23 mouse cellular contexts compared by ENCODE assay signal in the genomic region with DNA sequence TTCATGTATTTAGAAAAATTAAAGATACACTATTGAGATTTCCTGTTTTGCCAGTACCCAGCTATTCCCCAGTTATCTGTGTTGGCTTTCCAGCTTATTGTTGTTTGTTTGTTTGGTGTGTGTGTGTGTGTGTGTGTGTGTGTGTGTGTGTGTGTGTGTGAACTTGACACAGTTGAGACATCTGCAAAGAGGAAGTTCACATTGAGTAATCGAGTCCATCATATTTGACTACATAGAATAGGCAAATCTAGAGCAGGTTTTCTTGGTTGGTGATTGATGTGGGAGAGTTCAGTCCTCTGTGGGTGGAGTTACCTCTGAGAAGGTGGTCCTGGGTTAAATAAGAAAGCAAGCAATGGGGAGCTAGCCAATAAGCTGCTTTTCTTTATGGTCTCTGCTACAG. TPM values are rescaled to one million over a fixed set of nuclear protein-coding genes. Genes with fewer than 3 reads are reported as not detected.
"Had no signal": no experiment of that assay in that cellular context is flagged by ENCODE, and none has a peak within 500 bp of the region (broad histone marks: within the 10 kb centered on the region; RNA-seq: fewer than 3 reads in every experiment).

No protein-coding gene starts in this region.

- H3K4me3 ChIP-seq: neural tube, embryonic 13.5 days; neural tube, embryonic 15.5 days; stomach, embryonic 15.5 days had no signal

- H3K9me3 ChIP-seq: neural tube, embryonic 13.5 days; neural tube, embryonic 15.5 days; stomach, embryonic 15.5 days had no signal

- H3K27me3 ChIP-seq: neural tube, embryonic 13.5 days; neural tube, embryonic 15.5 days; stomach, embryonic 15.5 days had no signal

- H3K9ac ChIP-seq: neural tube, embryonic 13.5 days; neural tube, embryonic 15.5 days; stomach, embryonic 15.5 days had no signal

- H3K4me2 ChIP-seq: neural tube, embryonic 13.5 days; neural tube, embryonic 15.5 days; stomach, embryonic 15.5 days had no signal

- H3K36me3 ChIP-seq: neural tube, embryonic 13.5 days; neural tube, embryonic 15.5 days; stomach, embryonic 15.5 days had no signal

- H3K4me1 ChIP-seq: neural tube, embryonic 13.5 days; neural tube, embryonic 15.5 days; stomach, embryonic 15.5 days had no signal

- DNase-seq: retina, postnatal 1 day; right cerebral cortex, adult 18-20 months; right cerebral cortex, postnatal 14 days; right cerebral cortex, postnatal 25 days; right cerebral cortex, postnatal 4 days; spleen, adult 18-20 months; thymus, adult 18-20 months; thymus, adult 2 months; thymus, postnatal 14 days; thymus, postnatal 25 days; thymus, postnatal 36 days; thymus, postnatal 4 days had no signal

- H3K27ac ChIP-seq: neural tube, embryonic 13.5 days; neural tube, embryonic 15.5 days; stomach, embryonic 15.5 days; stomach, postnatal 0 days had no signal

RNA-seq across cellular contexts. Expression of a gene that starts 32.2 kb away (rescaled TPM):
- polyA plus RNA-seq: small intestine, adult 2 months; spleen, adult 2 months; stomach, embryonic 14.5 days; stomach, embryonic 15.5 days; stomach, embryonic 16.5 days; stomach, postnatal 0 days; testis, adult 2 months; thymus, adult 2 months; thymus, postnatal 0 days; urinary bladder, adult 2 months had no signal
